Mouse (Mus musculus) forebrain, embryonic 11.5 days (tissue): ENCODE measurements around the gene Dll3. TPM values are rescaled to one million over a fixed set of nuclear protein-coding genes. Genes with fewer than 3 reads are reported as not detected.

Experiments used
- ATAC-seq: fragments of 200-750 bp; cut with Nextera tagmentation; replicated peaks from 2 replicates; pipeline ENCODE4 v1.8.0; 2017; ENCODE audit warnings: moderate TSS enrichment; ENCODE audit not compliant: low FRiP score
- DNase-seq: peaks from one replicate; pipeline ENCODE4 v3.0.0-alpha.2; 2017; ENCODE audit warnings: low spot score
- H3K27ac ChIP-seq: fragments of 300-500 bp; sonication (generic); 2 replicates; pipeline ENCODE4 v1.5.1; 2014; ENCODE audit warnings: low read depth, low read length
- H3K27me3 ChIP-seq: fragments of 300-500 bp; sonication (generic); 2 replicates; pipeline ENCODE4 v1.6.1; 2014; ENCODE audit warnings: mild to moderate bottlenecking, low read length, mixed read lengths; ENCODE audit not compliant: control insufficient read depth, insufficient read depth
- H3K36me3 ChIP-seq: fragments of 300-500 bp; sonication (generic); 2 replicates; pipeline ENCODE4 v1.6.1; 2014; ENCODE audit warnings: mild to moderate bottlenecking, low read length, moderate library complexity, mixed read lengths; ENCODE audit not compliant: control insufficient read depth, insufficient read depth
- H3K4me1 ChIP-seq: fragments of 300-500 bp; sonication (generic); replicated peaks from 2 replicates; pipeline ENCODE4 v1.6.1; 2014; ENCODE audit warnings: low read length, mixed read lengths; ENCODE audit not compliant: control insufficient read depth, insufficient read depth
- H3K4me2 ChIP-seq: fragments of 300-500 bp; sonication (generic); 2 replicates; pipeline ENCODE4 v1.6.1; 2014; ENCODE audit warnings: low read depth, mild to moderate bottlenecking, low read length, moderate library complexity, mixed read lengths; ENCODE audit not compliant: severe bottlenecking
- H3K4me3 ChIP-seq: fragments of 300-500 bp; sonication (generic); 2 replicates; pipeline ENCODE4 v1.5.1; 2014; ENCODE audit warnings: low read depth, low read length
- H3K9ac ChIP-seq: fragments of 300-500 bp; sonication (generic); 2 replicates; pipeline ENCODE4 v1.6.1; 2014; ENCODE audit warnings: low read length
- H3K9me3 ChIP-seq: fragments of 300-500 bp; sonication (generic); 2 replicates; pipeline ENCODE4 v1.6.1; 2016; ENCODE audit warnings: low read length, mixed read lengths; ENCODE audit not compliant: control insufficient read depth
- WGBS: fragments of 180-500 bp; shearing (Covaris S2); extraction: QIAGEN DNeasy Blood & Tissue Kit; methylation state at CpG from one replicate; pipeline ENCODE4 v1.1.7; 2014; 5-methylcytosine and 5-hydroxymethylcytosine counted together
- polyA plus RNA-seq: library from polyadenylated mRNA; unstranded; fragments of >200 nt; fragmentation: Nextera tagmentation; extraction: Ambion mirVana; gene quantifications from 2 replicates; pipeline ENCODE4 v1.2.1, GENCODE M21; 2014

The Dll3 gene
- polyA plus RNA-seq, 1 experiment from 2014 or later = 43.6 TPM

DNA sequence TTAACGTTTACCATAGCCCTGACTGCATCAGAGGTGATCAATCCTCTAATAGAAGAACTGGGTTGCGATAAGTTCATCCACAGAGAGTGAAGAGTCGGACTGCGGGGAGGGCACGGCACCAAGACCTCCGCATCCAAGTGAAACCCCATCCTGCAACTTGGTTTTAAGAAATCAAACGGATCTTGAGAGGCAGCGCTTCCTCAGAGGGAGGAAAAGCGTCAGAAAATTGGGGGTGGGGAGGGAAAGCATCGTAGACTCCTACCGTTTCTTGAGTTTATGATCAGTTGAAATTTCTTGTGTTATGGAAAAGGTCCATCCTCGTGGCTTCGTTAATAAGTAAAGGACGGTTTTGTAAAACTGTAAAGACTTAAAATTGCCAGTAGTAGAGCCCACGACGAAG, 33.5 kb downstream of the Dll3 start:
- Histone ChIP-seq H3K9ac (peak overlapping the region; percentile 99), H3K4me1 (0 out of 2 replicates have a peak, but pooled peaks cover 2% of the 10 kb centered on the region), H3K4me3 (peak overlapping the region; percentile 96), H3K36me3 (peaks cover 2% of the 10 kb centered on the region; the same call in 1 of the 2 replicates), H3K9me3 (no peaks in the 10 kb centered on the region; the same call in 1 of the 2 replicates), H3K27ac (no peak overlapping the region), H3K4me2 (peak overlapping the region; percentile 72), H3K27me3 (no peaks in the 10 kb centered on the region)
- ATAC-seq = no peak
- 36% methylated on average over 16 of the region's 16 CpGs for WGBS
- no peak for DNase-seq

DNA sequence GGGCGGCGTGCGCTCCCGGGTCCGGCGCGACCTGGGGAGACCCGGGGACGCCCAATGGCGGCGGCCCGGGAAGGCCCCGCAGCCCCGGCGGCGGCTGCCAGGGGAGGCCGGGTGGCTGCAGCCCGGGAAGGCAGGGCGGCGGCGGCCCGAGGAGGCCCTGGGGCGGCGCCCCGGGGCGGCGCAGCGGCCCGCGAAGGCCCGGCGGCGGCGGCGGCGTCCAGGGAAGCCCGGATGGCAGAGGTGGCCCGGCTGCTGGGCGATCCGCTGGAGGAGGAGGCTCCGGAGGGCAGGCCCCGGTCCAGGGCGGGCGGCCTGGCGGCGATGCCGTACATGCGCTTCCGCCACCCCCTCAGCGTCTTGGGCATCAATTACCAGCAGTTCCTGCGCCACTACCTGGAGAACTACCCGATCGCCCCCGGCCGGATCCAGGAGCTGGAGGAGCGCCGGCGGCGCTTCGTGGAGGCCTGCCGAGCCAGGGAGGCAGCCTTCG, 34.0 kb downstream of the Dll3 start:
- DNase-seq (peak; percentile 81), ATAC-seq (peak; percentile 77)
- Histone ChIP-seq H3K9me3 (no peaks in the 10 kb centered on the region; the same call in 1 of the 2 replicates), H3K4me3 (peak overlapping the region; percentile 96), H3K27ac (peak overlapping the region; percentile 68), H3K9ac (peak overlapping the region; percentile 99), H3K27me3 (no peaks in the 10 kb centered on the region), H3K4me2 (peak overlapping the region; percentile 72), H3K4me1 (0 out of 2 replicates have a peak, but pooled peaks cover 2% of the 10 kb centered on the region), H3K36me3 (peaks cover 2% of the 10 kb centered on the region; the same call in 1 of the 2 replicates)
- WGBS = under 1% methylated on average over 46 of the region's 62 CpGs

DNA sequence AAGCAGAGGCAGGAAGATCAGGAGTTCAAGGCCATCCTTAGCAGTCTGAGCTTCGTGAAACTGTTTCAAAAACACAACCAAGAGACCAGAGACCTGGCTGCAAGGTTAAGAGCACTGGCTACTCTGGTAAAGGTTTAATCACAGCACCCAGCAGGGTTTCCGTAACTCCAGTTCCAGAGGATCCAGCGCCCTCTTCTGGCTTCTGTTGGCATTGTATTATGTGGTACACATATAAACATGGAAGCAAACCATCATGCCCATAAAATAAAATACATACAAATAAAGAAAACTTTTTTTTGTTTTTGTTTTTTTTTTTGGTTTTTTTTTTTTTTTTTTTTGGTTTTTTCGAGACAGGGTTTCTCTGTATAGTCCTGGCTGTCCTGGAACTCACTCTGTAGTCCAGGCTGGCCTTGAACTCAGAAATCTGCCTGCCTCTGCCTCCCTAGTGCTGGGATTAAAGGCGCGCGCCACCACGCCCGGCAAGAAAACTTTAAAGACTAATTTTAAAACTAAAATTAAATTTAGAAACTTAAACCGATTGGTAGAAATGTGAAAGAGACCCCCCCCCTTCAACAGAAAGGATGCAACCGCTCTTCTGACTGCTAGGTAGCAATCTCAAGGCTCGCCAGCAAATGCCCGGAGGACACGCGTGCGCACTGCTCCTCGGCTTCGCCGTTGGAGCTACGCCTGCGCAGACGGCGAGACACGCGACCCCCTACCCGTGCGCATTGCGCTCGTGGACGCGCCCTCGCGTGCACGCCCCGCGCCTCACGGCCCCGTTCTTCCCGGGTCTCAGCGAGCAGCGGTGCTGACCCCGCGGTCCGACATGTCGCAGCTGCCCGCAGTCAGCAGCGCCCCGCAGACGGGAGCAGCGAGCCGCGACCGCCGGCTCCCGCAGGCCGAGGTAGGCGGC, 34.7 kb downstream of the Dll3 start, which contains the start of gene Eid2:
Eid2 (plus strand) TSS at position 753 of the 913 bp plus-strand sequence.
- 7% methylated on average over 57 of the region's 57 CpGs for WGBS
- H3K9ac ChIP-seq = peak within 1 kb of the TSS; percentile 99
- no peaks in the 10 kb centered on the region for H3K27me3 ChIP-seq
- no peaks in the 10 kb centered on the region; the same call in 1 of the 2 replicates for H3K9me3 ChIP-seq
- peaks cover 2% of the 10 kb centered on the region; the same call in 1 of the 2 replicates for H3K36me3 ChIP-seq
- peak; percentile 93 for DNase-seq
- ATAC-seq = peak; percentile 83
- H3K27ac ChIP-seq = peak within 1 kb of the TSS; percentile 68
- H3K4me3 ChIP-seq = peak within 1 kb of the TSS; percentile 96
- 0 out of 2 replicates have a peak, but pooled peaks cover 2% of the 10 kb centered on the region for H3K4me1 ChIP-seq
- peak within 1 kb of the TSS; percentile 72 for H3K4me2 ChIP-seq

DNA sequence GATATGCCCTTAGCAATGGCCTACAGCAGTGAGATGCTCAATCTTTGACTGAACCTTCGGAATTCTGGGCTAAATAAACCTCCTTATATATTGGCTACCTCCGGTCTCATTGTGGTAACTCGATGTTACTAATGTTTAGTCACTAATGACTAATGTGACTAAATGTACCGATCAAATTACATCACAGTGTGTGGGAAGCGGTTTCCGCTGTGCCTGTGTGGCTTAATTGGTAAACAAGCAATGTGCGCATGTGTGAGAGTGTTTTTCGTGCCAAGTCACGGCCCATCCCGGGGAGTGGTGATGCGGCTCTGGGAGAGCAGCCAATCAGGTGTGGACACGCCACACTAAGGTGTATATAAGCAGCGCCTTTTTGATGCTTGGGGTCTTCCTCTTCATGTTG, 36.6 kb downstream of the Dll3 start:
- ATAC-seq = no peak
- no peak overlapping the region for H3K4me3 ChIP-seq
- H3K27ac ChIP-seq = no peak overlapping the region
- no peak overlapping the region for H3K9ac ChIP-seq
- no peak for DNase-seq
- H3K9me3 ChIP-seq = no peaks in the 10 kb centered on the region; the same call in 1 of the 2 replicates
- WGBS = 91% methylated on average over 13 of the region's 13 CpGs
- H3K27me3 ChIP-seq = no peaks in the 10 kb centered on the region
- no peak overlapping the region for H3K4me2 ChIP-seq
- H3K36me3 ChIP-seq = peaks cover 2% of the 10 kb centered on the region; the same call in 1 of the 2 replicates
- H3K4me1 ChIP-seq = 0 out of 2 replicates have a peak, but pooled peaks cover 2% of the 10 kb centered on the region

DNA sequence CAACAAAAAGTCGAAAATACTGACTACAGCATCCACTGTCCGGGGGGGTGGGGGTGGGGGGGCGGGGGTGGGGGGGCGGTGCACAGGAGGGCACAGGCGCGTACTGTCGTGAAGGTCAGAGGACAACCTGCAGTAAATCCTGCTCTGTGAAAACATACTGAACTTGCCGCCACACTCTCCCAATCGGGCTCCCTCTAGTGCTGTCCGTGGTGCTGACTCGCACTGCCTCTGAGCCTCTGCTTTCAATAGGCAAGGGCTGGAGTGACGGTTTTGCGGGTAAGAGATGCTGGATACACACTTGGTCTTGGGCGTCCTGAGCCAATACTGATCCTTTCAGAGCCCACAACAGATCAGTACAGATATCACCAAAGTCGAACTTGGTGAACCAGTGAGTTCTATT, 38.3 kb downstream of the Dll3 start:
- H3K9ac ChIP-seq = no peak overlapping the region
- H3K4me2 ChIP-seq = no peak overlapping the region
- DNase-seq (peak; percentile 84), ATAC-seq (no peak)
- H3K27me3 ChIP-seq = no peaks in the 10 kb centered on the region
- no peaks in the 10 kb centered on the region for H3K9me3 ChIP-seq
- 0 out of 2 replicates have a peak, but pooled peaks cover 2% of the 10 kb centered on the region for H3K4me1 ChIP-seq
- H3K27ac ChIP-seq = no peak overlapping the region
- WGBS = 7% methylated on average over 15 of the region's 15 CpGs
- H3K36me3 ChIP-seq = no peaks in the 10 kb centered on the region
- H3K4me3 ChIP-seq = no peak overlapping the region

DNA sequence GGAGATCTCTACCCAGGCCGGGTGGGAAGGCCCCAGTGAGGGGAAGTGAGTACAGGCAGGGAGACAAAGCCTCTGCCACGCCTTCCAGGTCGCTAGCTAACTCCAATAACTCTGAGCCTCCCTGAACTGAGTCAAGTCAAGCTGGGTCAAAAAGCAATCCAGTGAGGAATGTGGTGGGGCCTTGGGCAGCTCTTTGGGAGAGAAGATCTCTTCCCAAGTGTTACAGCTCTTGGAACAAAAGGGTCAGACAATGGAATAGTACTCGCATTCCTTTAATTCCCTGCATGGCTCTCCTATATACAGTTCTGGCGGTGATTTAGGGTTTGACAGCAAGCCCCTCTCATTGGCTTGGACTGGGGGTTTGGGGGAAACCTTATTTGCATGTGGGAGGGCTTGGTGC, 39.2 kb downstream of the Dll3 start:
- Histone ChIP-seq H3K27ac (no peak overlapping the region), H3K36me3 (no peaks in the 10 kb centered on the region), H3K4me2 (no peak overlapping the region), H3K9me3 (no peaks in the 10 kb centered on the region), H3K4me1 (no peaks in the 10 kb centered on the region), H3K27me3 (no peaks in the 10 kb centered on the region), H3K9ac (no peak overlapping the region), H3K4me3 (no peak overlapping the region)
- ATAC-seq (no peak), DNase-seq (no peak)
- 45% methylated on average over 5 of the region's 5 CpGs for WGBS

DNA sequence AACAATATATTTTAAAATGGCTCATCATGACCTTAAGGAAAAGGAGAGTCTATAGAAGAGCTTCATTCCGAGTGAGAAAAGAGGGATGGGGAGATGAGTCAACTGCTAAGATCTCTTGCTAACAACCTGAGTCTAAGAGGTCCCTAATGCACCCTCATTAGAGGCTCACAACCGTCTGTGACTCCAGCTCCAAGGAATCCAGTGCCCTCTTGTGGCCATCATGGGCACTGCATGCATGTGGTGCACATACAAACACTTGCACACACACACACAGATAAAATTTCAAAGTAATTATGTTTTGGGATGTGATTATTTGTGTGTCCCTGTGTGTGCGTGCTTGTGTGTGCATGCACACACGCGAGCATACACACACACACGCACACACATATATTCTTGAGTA, 46.6 kb downstream of the Dll3 start:
- 74% methylated on average over 6 of the region's 6 CpGs for WGBS
- H3K4me3 ChIP-seq = no peak overlapping the region
- H3K9me3 ChIP-seq = peaks cover 3% of the 10 kb centered on the region; the same call in 1 of the 2 replicates
- no peak overlapping the region for H3K27ac ChIP-seq
- H3K4me2 ChIP-seq = no peak overlapping the region
- ATAC-seq = no peak
- H3K4me1 ChIP-seq = no peaks in the 10 kb centered on the region
- no peak overlapping the region for H3K9ac ChIP-seq
- DNase-seq = peak; percentile 47
- no peaks in the 10 kb centered on the region for H3K36me3 ChIP-seq
- H3K27me3 ChIP-seq = no peaks in the 10 kb centered on the region

DNA sequence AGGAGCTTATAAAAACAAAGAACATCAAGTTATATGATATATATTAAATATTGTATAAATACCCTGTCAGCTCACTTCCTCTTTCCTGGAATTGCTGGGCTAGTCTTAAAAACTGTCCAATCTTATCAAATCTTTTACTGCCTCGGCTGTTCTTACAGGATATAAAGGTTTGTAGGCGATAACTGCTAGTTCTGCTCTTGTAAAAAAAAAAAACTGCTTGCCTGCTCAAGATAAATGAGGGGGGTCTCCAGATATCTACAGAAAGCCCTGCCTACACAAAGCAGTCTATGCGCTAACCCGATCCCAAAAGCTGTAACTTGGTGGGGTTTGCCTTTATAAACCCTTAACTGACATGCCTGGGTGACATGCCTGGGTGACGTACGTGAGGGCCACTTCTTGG, 47.4 kb downstream of the Dll3 start:
- Histone ChIP-seq H3K27ac (no peak overlapping the region), H3K4me1 (no peaks in the 10 kb centered on the region), H3K4me3 (no peak overlapping the region), H3K27me3 (no peaks in the 10 kb centered on the region), H3K9me3 (peaks cover 3% of the 10 kb centered on the region; the same call in 1 of the 2 replicates), H3K4me2 (no peak overlapping the region), H3K9ac (no peak overlapping the region), H3K36me3 (no peaks in the 10 kb centered on the region)
- DNase-seq = no peak
- no peak for ATAC-seq
- 91% methylated on average over 6 of the region's 6 CpGs for WGBS
